Mouse (Mus musculus) limb, embryonic 15.5 days (tissue): ENCODE data around the gene Acer3. TPM values are rescaled to one million over a fixed set of nuclear protein-coding genes. Genes with fewer than 3 reads are reported as not detected.

ENCODE experiments used
- ATAC-seq: fragments of 200-750 bp; cut with Nextera tagmentation; 2 replicates; pipeline ENCODE4 v1.8.0; 2017; ENCODE audit warnings: low read depth, moderate TSS enrichment; ENCODE audit not compliant: insufficient number of reproducible peaks, low FRiP score, low TSS enrichment
- H3K27ac ChIP-seq: fragments of 300-500 bp; sonication (generic); 2 replicates; pipeline ENCODE4 v1.5.1; 2015; ENCODE audit warnings: moderate library complexity, mild to moderate bottlenecking, inconsistent platforms
- H3K27me3 ChIP-seq: fragments of 300-500 bp; sonication (generic); 2 replicates; pipeline ENCODE4 v1.6.1; 2015; ENCODE audit warnings: inconsistent platforms
- H3K36me3 ChIP-seq: fragments of 300-500 bp; sonication (generic); 2 replicates; pipeline ENCODE4 v1.6.1; 2015; ENCODE audit warnings: inconsistent platforms
- H3K4me1 ChIP-seq: fragments of 300-500 bp; sonication (generic); 2 replicates; pipeline ENCODE4 v1.6.1; 2015; ENCODE audit warnings: inconsistent platforms
- H3K4me2 ChIP-seq: fragments of 300-500 bp; sonication (generic); 2 replicates; pipeline ENCODE4 v1.6.1; 2015; ENCODE audit warnings: mild to moderate bottlenecking, inconsistent platforms
- H3K4me3 ChIP-seq: fragments of 300-500 bp; sonication (generic); 2 replicates; pipeline ENCODE4 v1.5.1; 2015; ENCODE audit warnings: mild to moderate bottlenecking, inconsistent platforms
- H3K9ac ChIP-seq: fragments of 300-500 bp; sonication (generic); 2 replicates; pipeline ENCODE4 v1.6.1; 2015; ENCODE audit warnings: inconsistent platforms
- H3K9me3 ChIP-seq: fragments of 300-500 bp; sonication (generic); 2 replicates; pipeline ENCODE4 v1.6.1; 2016; ENCODE audit warnings: inconsistent platforms
- WGBS: fragments of 180-500 bp; shearing (Covaris S2); methylation state at CpG from one replicate; pipeline ENCODE4 v1.1.7; 2015; 5-methylcytosine and 5-hydroxymethylcytosine counted together
- polyA plus RNA-seq: library from polyadenylated mRNA; unstranded; fragments of >200 nt; fragmentation: Nextera tagmentation; extraction: Ambion mirVana; gene quantifications from 2 replicates; pipeline ENCODE4 v1.2.1, GENCODE M21; 2015

The Acer3 gene
- polyA plus RNA-seq = 47.2 and 48.3 TPM in 2 replicates

GRCm38 (mm10) chr7:98321083-98321482, at the start of gene Acer3:
TSS of gene Acer3 (minus strand) at chr7:98321208.
- Histone ChIP-seq H3K4me3 (no peak within 1 kb of the TSS), H3K4me1 (0 out of 2 replicates have a peak, but pooled peaks cover 5% of the 10 kb centered on the region), H3K27me3 (no peaks in the 10 kb centered on the region), H3K4me2 (no peak within 1 kb of the TSS), H3K27ac (no peak within 1 kb of the TSS), H3K9ac (no peak within 1 kb of the TSS), H3K36me3 (no peaks in the 10 kb centered on the region), H3K9me3 (no peaks in the 10 kb centered on the region)
- ATAC-seq = no peak
- WGBS = 77% methylated on average over 2 of the region's 2 CpGs

DNA sequence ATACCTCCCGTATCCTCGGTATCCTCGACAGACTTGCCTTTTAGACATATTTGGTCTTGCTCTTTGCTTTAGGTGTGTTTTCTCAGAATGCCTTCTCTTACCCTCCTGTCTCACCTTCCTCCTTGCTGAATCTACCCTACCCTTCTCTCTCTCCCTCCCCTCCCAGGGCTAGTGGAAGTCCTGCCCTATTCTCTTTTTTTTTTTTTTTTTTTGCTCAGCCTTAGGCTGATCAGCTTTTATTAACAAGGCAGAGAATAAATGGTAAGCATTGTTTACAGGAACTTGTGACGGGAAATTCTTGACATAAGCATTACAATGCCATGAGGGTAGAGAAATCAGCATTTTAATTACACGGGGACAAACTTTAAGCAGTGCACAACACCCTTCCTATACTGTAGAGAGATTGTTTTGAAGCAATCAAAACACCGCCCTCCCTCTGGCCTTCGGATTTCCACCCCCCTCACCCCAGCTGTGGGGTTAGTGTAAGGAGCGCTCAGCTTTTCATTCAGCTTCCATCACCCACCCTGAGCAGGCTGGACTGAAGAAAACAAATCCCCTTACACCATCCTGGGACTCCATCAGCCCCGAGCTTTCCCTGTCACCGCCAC, 48.9 kb upstream of the Acer3 start:
- no peaks in the 10 kb centered on the region for H3K4me1 ChIP-seq
- no peaks in the 10 kb centered on the region for H3K9me3 ChIP-seq
- no peak overlapping the region for H3K4me3 ChIP-seq
- H3K9ac ChIP-seq = no peak overlapping the region
- no peaks in the 10 kb centered on the region for H3K27me3 ChIP-seq
- no peaks in the 10 kb centered on the region for H3K36me3 ChIP-seq
- no peak for ATAC-seq
- H3K27ac ChIP-seq = no peak overlapping the region
- WGBS = 57% methylated on average over 10 of the region's 10 CpGs
- H3K4me2 ChIP-seq = no peak overlapping the region

DNA sequence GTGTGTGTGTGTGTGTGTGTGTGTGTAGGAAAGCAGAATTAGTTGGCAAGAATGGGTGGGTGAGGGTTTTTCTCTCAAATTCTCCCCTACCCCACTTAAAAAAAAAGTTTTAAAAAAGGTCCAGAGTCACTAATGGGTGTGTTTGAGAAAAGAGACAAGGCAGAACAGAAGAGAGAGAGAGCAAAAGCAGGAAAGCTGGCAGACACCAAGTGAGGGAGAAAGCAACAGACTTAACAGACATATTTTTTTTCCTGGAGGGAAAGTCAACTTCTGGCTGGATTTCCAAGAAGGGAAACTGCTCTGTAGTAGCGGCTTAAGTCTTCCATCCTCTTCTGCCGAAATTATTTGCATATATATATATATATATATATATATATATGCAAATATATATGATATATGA, 40.7 kb upstream of the Acer3 start:
- ATAC-seq = no peak
- Histone ChIP-seq H3K4me2 (peak overlapping the region; percentile 79), H3K4me3 (peak overlapping the region; percentile 79)

DNA sequence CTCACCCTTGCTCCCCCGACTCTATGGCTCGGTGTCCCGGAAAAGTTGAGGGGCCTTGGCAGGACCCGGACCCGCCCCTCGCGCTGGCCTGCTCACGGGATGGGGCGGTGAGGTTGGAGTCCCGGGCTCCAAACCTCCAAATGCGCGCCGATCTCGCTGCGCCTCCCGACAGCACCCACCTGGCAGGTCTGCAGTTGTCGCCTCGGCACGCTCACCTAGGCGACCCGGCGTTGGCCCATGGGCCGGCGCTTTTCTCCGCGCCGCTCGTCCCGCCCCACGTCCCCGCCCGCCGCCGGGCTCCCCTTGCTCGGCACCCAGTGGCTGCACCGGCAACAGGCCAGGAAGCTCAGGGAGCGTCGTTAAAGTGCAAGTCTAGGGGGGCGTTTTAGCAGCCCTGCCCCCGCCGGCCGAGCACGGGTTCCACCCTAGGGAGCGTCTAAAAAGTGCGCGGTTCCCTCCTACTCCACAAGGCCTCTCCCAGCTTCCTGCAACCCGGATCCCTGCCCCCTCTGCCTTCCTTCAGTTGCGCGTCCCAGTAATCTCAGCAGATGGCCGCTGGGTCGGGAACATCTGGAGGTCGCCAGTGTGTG, 40.1 kb upstream of the Acer3 start, which contains the start of gene Tsku:
Tsku (minus strand) TSS at position 266 of the 590 bp plus-strand sequence.
- peak within 1 kb of the TSS; percentile 79 for H3K4me2 ChIP-seq
- H3K27me3 ChIP-seq = no peaks in the 10 kb centered on the region
- no peaks in the 10 kb centered on the region for H3K9me3 ChIP-seq
- peak within 1 kb of the TSS; percentile 79 for H3K4me3 ChIP-seq
- no peaks in the 10 kb centered on the region; the same call in 1 of the 2 replicates for H3K36me3 ChIP-seq
- H3K9ac ChIP-seq = peak within 1 kb of the TSS; percentile 76
- ATAC-seq = peak; percentile 94
- peaks cover 45% of the 10 kb centered on the region for H3K4me1 ChIP-seq
- WGBS = under 1% methylated on average over 52 of the region's 52 CpGs
- H3K27ac ChIP-seq = peak within 1 kb of the TSS; percentile 96

More for the DNA sequence above, 40.7 kb upstream of the Acer3 start:
- WGBS = 5% methylated on average over 2 of the region's 2 CpGs
- H3K4me1 ChIP-seq = peaks cover 40% of the 10 kb centered on the region
- no peak overlapping the region for H3K9ac ChIP-seq
- no peaks in the 10 kb centered on the region for H3K27me3 ChIP-seq
- H3K27ac ChIP-seq = peak overlapping the region; percentile 96
- H3K36me3 ChIP-seq = no peaks in the 10 kb centered on the region; the same call in 1 of the 2 replicates
- H3K9me3 ChIP-seq = no peaks in the 10 kb centered on the region

GRCm38 (mm10) chr7:98360621-98360990, 39.6 kb upstream of the Acer3 start:
- under 1% methylated on average over 20 of the region's 20 CpGs for WGBS
- Histone ChIP-seq H3K9me3 (no peaks in the 10 kb centered on the region), H3K4me1 (peaks cover 51% of the 10 kb centered on the region), H3K4me2 (peak overlapping the region; percentile 79), H3K27me3 (no peaks in the 10 kb centered on the region), H3K27ac (peak overlapping the region; percentile 96), H3K36me3 (no peaks in the 10 kb centered on the region; the same call in 1 of the 2 replicates), H3K4me3 (peak overlapping the region; percentile 79), H3K9ac (peak overlapping the region; percentile 76)
- 0 out of 2 replicates have a peak, but pooled peaks have one; percentile 1 for ATAC-seq

GRCm38 (mm10) chr7:98359951-98360620, 39.1 kb upstream of the Acer3 start:
- 1% methylated on average over 33 of the region's 33 CpGs for WGBS
- Histone ChIP-seq H3K27me3 (no peaks in the 10 kb centered on the region), H3K27ac (peak overlapping the region; percentile 96), H3K4me1 (peaks cover 56% of the 10 kb centered on the region), H3K36me3 (no peaks in the 10 kb centered on the region; the same call in 1 of the 2 replicates), H3K9ac (peak overlapping the region; percentile 76), H3K4me3 (peak overlapping the region; percentile 79), H3K9me3 (no peaks in the 10 kb centered on the region), H3K4me2 (peak overlapping the region; percentile 79)
- peak; percentile 37 for ATAC-seq

- Histone ChIP-seq H3K4me3 (no peak overlapping the region; the same call in 1 of the 2 replicates), H3K9me3 (no peaks in the 10 kb centered on the region), H3K9ac (no peak overlapping the region), H3K4me2 (no peak overlapping the region), H3K4me1 (peaks cover 75% of the 10 kb centered on the region), H3K36me3 (no peaks in the 10 kb centered on the region; the same call in 1 of the 2 replicates), H3K27me3 (no peaks in the 10 kb centered on the region), H3K27ac (no peak overlapping the region)
- no peak for ATAC-seq
- WGBS = 82% methylated on average over 1 of the region's 1 CpGs
Measured at GRCm38 (mm10) chr7:98358016-98358415, 37.0 kb upstream of the Acer3 start.

- H3K4me2 ChIP-seq = no peak overlapping the region
- no peaks in the 10 kb centered on the region for H3K9me3 ChIP-seq
- H3K4me3 ChIP-seq = no peak overlapping the region
- WGBS = 77% methylated on average over 5 of the region's 5 CpGs
- H3K36me3 ChIP-seq = peaks cover 6% of the 10 kb centered on the region
- H3K27me3 ChIP-seq = no peaks in the 10 kb centered on the region
- H3K4me1 ChIP-seq = peaks cover 72% of the 10 kb centered on the region
- H3K27ac ChIP-seq = peak overlapping the region; percentile 78
- H3K9ac ChIP-seq = no peak overlapping the region
- ATAC-seq = no peak
Measured at GRCm38 (mm10) chr7:98357324-98357723, 36.3 kb upstream of the Acer3 start.

DNA sequence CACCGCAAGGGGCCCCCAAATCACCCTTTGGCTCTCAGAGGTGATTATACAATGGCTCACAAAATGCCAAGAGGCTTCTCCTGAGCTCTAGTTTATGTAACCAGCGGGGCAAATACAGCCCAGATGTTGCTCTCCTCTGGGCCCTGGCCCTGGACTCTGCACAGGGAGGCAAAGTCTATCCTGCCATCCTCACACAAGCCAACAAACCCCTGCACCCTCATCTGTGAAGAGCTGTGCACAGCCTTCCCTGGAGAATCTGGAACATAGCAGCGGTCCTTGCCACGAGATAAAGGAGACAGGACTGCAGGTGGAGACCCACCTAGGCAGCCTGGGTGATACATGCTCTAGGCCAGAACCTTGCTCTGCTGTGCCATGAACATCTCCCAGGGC, 33.9 kb upstream of the Acer3 start:
- no peak for ATAC-seq
- no peaks in the 10 kb centered on the region for H3K9me3 ChIP-seq
- peaks cover 28% of the 10 kb centered on the region for H3K36me3 ChIP-seq
- H3K9ac ChIP-seq = no peak overlapping the region
- no peak overlapping the region for H3K4me3 ChIP-seq
- WGBS = 29% methylated on average over 4 of the region's 4 CpGs
- H3K4me1 ChIP-seq = peaks cover 65% of the 10 kb centered on the region
- H3K27ac ChIP-seq = peak overlapping the region; percentile 78
- peak overlapping the region; percentile 12; the same call in 1 of the 2 replicates for H3K4me2 ChIP-seq
- H3K27me3 ChIP-seq = no peaks in the 10 kb centered on the region

DNA sequence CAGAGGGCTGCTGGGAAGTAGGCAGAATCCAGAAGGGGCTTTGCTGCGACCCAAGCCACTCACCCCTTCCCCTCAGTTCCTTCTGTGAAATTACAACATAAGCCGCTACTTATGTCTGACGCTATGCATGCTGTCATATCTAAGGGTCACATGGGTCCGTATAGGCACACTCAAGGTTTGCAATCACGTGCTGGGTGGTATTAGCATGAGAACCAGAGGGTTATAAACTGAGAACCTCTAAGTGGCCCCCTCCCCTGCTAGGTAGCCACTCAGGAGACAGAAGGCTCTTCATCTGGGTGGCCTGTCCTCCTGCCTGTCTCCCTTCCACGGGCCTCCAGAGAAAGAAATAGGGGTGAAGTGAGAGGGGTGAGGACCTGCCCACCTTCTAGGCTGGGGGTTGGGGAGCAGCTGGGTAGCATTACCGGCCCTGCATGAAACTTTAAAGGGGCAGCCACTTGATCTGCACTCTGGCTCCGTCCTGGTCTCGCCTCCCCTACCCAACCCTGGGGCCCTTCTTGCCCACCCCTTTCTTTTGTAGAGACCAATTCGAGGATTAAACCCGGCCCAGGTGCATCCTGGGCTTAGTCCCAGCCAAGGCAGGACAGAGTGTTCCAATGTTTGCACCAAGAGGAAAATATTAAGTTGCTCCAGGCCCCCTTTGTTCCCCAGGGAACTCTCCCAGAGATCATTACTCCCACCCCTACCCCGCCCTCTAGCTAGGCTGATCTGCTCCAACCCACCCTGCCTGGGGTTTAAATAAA, 33.3 kb upstream of the Acer3 start:
- Histone ChIP-seq H3K9me3 (no peaks in the 10 kb centered on the region), H3K36me3 (peaks cover 32% of the 10 kb centered on the region), H3K4me2 (peak overlapping the region; percentile 12), H3K4me1 (peaks cover 59% of the 10 kb centered on the region), H3K27ac (peak overlapping the region; percentile 78), H3K27me3 (no peaks in the 10 kb centered on the region), H3K4me3 (no peak overlapping the region), H3K9ac (no peak overlapping the region)
- 19% methylated on average over 12 of the region's 12 CpGs for WGBS
- ATAC-seq = peak; percentile 17; the same call in 1 of the 2 replicates

DNA sequence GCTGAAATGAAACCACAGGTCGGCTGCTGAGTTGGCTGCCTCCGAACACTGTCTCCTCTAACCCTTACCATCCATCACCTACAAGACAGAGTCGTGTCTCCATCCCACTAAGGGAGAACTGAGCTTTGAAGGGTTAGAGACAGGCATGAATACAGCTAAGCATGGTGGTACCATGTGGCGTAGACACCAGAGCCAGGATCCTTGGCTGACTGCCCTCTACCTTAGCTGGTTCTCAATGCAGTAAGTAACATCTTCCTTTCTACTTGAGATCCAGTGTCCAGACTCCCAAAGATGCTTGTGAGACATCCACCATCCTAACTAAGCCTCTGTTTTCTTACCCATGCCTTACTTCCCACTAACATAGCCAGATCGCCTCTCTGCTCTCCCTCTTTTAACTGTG, 32.6 kb upstream of the Acer3 start:
- H3K36me3 ChIP-seq = peaks cover 35% of the 10 kb centered on the region
- WGBS = 82% methylated on average over 5 of the region's 5 CpGs
- 0 out of 2 replicates have a peak overlapping the region, but pooled peaks have one; percentile 78 for H3K27ac ChIP-seq
- no peak overlapping the region for H3K4me3 ChIP-seq
- no peak for ATAC-seq
- H3K9me3 ChIP-seq = no peaks in the 10 kb centered on the region
- no peak overlapping the region for H3K9ac ChIP-seq
- peaks cover 53% of the 10 kb centered on the region for H3K4me1 ChIP-seq
- H3K4me2 ChIP-seq = no peak overlapping the region
- H3K27me3 ChIP-seq = no peaks in the 10 kb centered on the region
